Mouse (Mus musculus) kidney, postnatal 0 days (tissue): ENCODE data around the gene Lime1. TPM values are rescaled to one million over a fixed set of nuclear protein-coding genes. Genes with fewer than 3 reads are reported as not detected.

Source experiments
- ATAC-seq: fragments of 200-750 bp; cut with Nextera tagmentation; replicated peaks from 2 replicates; pipeline ENCODE4 v1.8.0; 2017; ENCODE audit warnings: low read depth, moderate number of reproducible peaks, moderate TSS enrichment, moderate library complexity; ENCODE audit not compliant: low FRiP score
- DNase-seq: peaks from one replicate; pipeline ENCODE4 v3.0.0-alpha.2; 2016; ENCODE audit warnings: low spot score
- H3K27ac ChIP-seq: fragments of 300-500 bp; sonication (generic); 2 replicates; pipeline ENCODE4 v1.5.1; 2014; ENCODE audit warnings: mild to moderate bottlenecking
- H3K27me3 ChIP-seq: fragments of 300-500 bp; sonication (generic); 2 replicates; pipeline ENCODE4 v1.6.1; 2014; ENCODE audit warnings: low read length, mixed read lengths; ENCODE audit not compliant: insufficient read depth
- H3K36me3 ChIP-seq: fragments of 300-500 bp; sonication (generic); 2 replicates; pipeline ENCODE4 v1.6.1; 2014; ENCODE audit warnings: low read length, mixed read lengths; ENCODE audit not compliant: insufficient read depth
- H3K4me1 ChIP-seq: fragments of 300-500 bp; sonication (generic); replicated peaks from 2 replicates; pipeline ENCODE4 v1.6.1; 2014; ENCODE audit warnings: antibody characterized with exemption, low read length, mixed read lengths; ENCODE audit not compliant: insufficient read depth
- H3K4me2 ChIP-seq: fragments of 300-500 bp; sonication (generic); 2 replicates; pipeline ENCODE4 v1.6.1; 2014; ENCODE audit warnings: mild to moderate bottlenecking, low read length, moderate library complexity, mixed read lengths
- H3K4me3 ChIP-seq: fragments of 300-500 bp; sonication (generic); replicated peaks from 2 replicates; pipeline ENCODE4 v1.5.1; 2014; ENCODE audit warnings: low read depth, low read length
- H3K9ac ChIP-seq: fragments of 300-500 bp; sonication (generic); 2 replicates; pipeline ENCODE4 v1.6.1; 2014; ENCODE audit warnings: low read depth, low read length
- H3K9me3 ChIP-seq: fragments of 300-500 bp; sonication (generic); replicated peaks from 2 replicates; pipeline ENCODE4 v1.6.1; 2016; ENCODE audit warnings: low read length, inconsistent platforms, mixed read lengths
- CTCF ChIP-seq: IDR thresholded peaks from 2 replicates; pipeline ENCODE4 v1.5.1; 2016; ENCODE audit warnings: antibody characterized with exemption, low read depth, mild to moderate bottlenecking, moderate library complexity
- WGBS: fragments of 180-500 bp; shearing (Covaris S2); extraction: QIAGEN DNeasy Blood & Tissue Kit; methylation state at CpG from one replicate; pipeline ENCODE4 v1.1.7; 2014; 5-methylcytosine and 5-hydroxymethylcytosine counted together
- polyA plus RNA-seq: library from polyadenylated mRNA; unstranded; fragments of >200 nt; fragmentation: Nextera tagmentation; extraction: Ambion mirVana; gene quantifications from 2 replicates; pipeline ENCODE4 v1.2.1, GENCODE M21; 2015

Lime1 gene
- polyA plus RNA-seq, 1 experiment from 2014 or later = 14.7 TPM

DNA sequence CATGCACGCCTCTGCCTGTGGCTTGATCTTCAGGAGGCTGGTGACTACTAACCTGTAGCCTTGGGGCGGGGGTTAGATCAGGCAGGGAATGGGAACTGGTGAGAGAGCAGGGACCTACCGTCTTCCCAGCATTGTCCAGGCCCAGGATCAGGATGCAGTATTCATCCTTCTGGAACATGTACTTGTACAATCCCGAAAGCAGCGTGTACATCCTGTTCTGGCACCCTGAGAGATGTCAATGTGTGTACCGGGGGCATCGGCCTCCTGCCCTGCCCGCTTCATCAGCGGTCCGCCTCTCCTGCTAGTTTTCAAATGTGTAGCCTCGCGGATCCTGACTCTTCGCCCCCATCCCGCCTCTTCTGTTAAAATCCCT, 15.4 kb upstream of the Lime1 start:
- H3K9me3 ChIP-seq = no peaks in the 10 kb centered on the region
- peak overlapping the region; percentile 87 for H3K9ac ChIP-seq
- peaks cover 15% of the 10 kb centered on the region for H3K4me1 ChIP-seq
- peak overlapping the region; percentile 87 for H3K4me3 ChIP-seq
- peak overlapping the region; percentile 81 for H3K4me2 ChIP-seq
- 4% methylated on average over 14 of the region's 14 CpGs for WGBS
- ATAC-seq (peak; percentile 8), DNase-seq (no peak)
- peak overlapping the region; percentile 95 for H3K27ac ChIP-seq
- no peaks in the 10 kb centered on the region for H3K27me3 ChIP-seq
- peaks cover 23% of the 10 kb centered on the region for H3K36me3 ChIP-seq
- TF ChIP-seq CTCF = no peak

DNA sequence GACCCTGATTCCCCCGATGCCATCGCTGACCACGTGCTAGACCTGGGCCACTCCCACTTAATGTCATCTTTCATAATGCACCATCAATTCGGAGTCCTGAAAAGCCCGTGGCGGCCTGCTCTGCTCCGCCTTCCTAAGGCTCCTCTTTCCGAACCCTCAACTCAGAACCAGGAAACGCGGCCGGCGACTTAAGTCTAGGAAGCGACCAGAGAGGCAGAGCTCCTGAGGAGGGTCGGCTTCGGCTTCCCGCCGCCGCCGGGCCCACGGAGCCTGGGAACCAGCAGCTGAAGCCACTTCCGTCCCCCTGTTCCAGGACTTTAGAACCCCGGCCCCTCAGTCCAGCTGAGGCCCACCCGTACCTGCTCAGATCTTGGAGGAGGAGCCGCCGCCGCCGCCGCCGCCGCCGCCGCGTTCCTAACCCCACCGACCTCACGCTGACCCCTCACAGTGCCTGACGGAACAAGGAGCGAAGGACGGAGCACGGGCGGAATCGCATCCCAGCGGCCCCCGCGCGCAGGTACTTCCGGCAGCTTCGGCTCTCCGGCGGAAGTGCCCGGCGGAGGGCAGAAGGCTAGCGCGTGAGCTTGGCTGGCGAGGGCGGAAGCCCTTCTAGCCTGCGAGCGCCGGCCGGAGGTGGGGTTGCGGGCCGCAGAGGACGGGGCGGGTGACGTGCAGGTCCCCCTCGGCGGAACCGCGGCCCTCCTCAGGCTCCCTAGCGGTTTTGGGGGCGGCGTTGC, 14.8 kb upstream of the Lime1 start, which contains the start of the genes Zgpat and Arfrp1:
Zgpat (plus strand) TSS at position 69 of the 737 bp plus-strand sequence.
Arfrp1 (minus strand) TSS at position 545 of the 737 bp plus-strand sequence.
- H3K9me3 ChIP-seq = no peaks in the 10 kb centered on the region
- ATAC-seq (peak; percentile 93), DNase-seq (peak; percentile 95)
- H3K9ac ChIP-seq = peak within 1 kb of the TSS; percentile 87
- H3K4me2 ChIP-seq = peak within 1 kb of the TSS; percentile 81
- peaks cover 15% of the 10 kb centered on the region for H3K4me1 ChIP-seq
- H3K27me3 ChIP-seq = no peaks in the 10 kb centered on the region
- peaks cover 19% of the 10 kb centered on the region for H3K36me3 ChIP-seq
- TF ChIP-seq CTCF = peak; percentile 12; the same call in 1 of the 2 replicates
- H3K27ac ChIP-seq = peak within 1 kb of the TSS; percentile 95
- peak within 1 kb of the TSS; percentile 87 for H3K4me3 ChIP-seq
- WGBS = 1% methylated on average over 66 of the region's 71 CpGs

DNA sequence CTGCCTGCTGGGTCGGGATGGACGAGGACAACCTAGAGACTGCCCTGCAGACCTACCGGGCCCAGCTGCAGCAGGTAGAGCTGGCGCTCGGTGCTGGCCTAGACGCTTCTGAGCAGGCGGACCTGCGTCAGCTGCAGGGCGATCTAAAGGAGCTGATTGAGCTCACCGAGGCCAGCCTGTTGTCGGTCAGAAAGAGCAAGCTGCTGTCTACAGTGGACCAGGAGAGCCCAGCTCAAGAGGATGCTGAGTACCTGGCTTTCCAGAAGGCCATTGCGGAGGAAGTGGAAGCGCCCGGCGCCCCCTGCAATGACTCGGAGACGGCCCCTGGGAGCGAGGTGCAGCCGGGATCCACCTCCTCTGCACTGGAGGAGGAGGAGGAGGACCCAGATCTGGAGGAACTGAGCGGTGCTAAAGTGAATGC, 14.2 kb upstream of the Lime1 start:
- peak overlapping the region; percentile 87 for H3K4me3 ChIP-seq
- no peaks in the 10 kb centered on the region for H3K27me3 ChIP-seq
- DNase-seq (peak; percentile 27), ATAC-seq (peak; percentile 51)
- H3K27ac ChIP-seq = peak overlapping the region; percentile 95
- WGBS = under 1% methylated on average over 20 of the region's 20 CpGs
- no peaks in the 10 kb centered on the region for H3K9me3 ChIP-seq
- peak overlapping the region; percentile 81 for H3K4me2 ChIP-seq
- H3K36me3 ChIP-seq = peaks cover 13% of the 10 kb centered on the region
- no peak for TF ChIP-seq CTCF
- H3K4me1 ChIP-seq = peaks cover 15% of the 10 kb centered on the region
- peak overlapping the region; percentile 87 for H3K9ac ChIP-seq

DNA sequence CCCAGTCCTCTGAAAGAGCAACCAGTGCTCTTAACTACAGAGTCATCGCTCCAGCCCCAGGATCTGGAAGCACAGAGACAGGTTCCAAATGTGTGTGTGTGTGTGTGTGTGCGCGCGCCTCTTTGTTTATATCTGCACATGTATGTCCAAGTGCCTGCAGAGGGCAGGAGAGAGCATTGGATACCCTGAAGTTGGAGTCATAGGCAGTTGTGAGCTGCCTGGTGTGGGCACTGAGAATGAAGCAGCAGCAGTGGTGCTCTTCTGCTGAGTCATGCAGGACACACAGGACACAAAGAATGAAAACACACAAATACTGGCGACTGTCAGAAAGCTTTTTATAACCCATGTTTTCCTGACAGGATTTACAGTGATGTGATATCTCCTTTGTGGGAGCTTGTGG, 9.9 kb upstream of the Lime1 start:
- no peaks in the 10 kb centered on the region for H3K9me3 ChIP-seq
- TF ChIP-seq CTCF = peak; percentile 12; the same call in 1 of the 2 replicates
- H3K36me3 ChIP-seq = no peaks in the 10 kb centered on the region
- no peak overlapping the region for H3K27ac ChIP-seq
- H3K4me3 ChIP-seq = no peak overlapping the region
- ATAC-seq (no peak), DNase-seq (no peak)
- peaks cover 8% of the 10 kb centered on the region; the same call in 1 of the 2 replicates for H3K4me1 ChIP-seq
- H3K4me2 ChIP-seq = no peak overlapping the region
- H3K9ac ChIP-seq = no peak overlapping the region
- H3K27me3 ChIP-seq = no peaks in the 10 kb centered on the region
- whole genome bisulfite sequencing = 95% methylated on average over 5 of the region's 5 CpGs

DNA sequence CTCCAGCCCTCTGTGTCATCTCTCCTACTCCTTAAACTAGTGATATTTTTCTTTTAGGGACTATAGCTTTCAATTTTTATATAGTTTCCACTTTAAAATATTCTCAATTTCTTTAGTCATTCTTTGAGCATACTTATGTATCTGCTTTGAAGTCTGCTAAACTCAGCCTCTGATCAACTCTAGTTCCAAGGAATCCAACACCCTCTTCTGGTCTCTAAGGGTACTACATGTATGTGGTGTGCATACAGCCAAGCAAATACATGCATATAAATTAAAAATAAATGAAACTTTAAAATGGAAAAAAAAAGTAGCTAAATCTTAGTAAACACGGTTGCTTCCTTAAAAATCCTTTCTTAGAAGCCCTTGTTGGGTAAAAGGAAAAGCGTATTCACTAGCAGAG, 4.1 kb upstream of the Lime1 start:
- Histone ChIP-seq H3K4me3 (no peak overlapping the region), H3K27me3 (no peaks in the 10 kb centered on the region), H3K9me3 (no peaks in the 10 kb centered on the region), H3K4me1 (no peaks in the 10 kb centered on the region), H3K27ac (no peak overlapping the region), H3K9ac (no peak overlapping the region), H3K36me3 (peaks cover 23% of the 10 kb centered on the region; the same call in 1 of the 2 replicates), H3K4me2 (no peak overlapping the region)
- WGBS = 90% methylated on average over 2 of the region's 2 CpGs
- no peak for ATAC-seq
- DNase-seq = peak; percentile 61
- peak; percentile 65 for TF ChIP-seq CTCF

DNA sequence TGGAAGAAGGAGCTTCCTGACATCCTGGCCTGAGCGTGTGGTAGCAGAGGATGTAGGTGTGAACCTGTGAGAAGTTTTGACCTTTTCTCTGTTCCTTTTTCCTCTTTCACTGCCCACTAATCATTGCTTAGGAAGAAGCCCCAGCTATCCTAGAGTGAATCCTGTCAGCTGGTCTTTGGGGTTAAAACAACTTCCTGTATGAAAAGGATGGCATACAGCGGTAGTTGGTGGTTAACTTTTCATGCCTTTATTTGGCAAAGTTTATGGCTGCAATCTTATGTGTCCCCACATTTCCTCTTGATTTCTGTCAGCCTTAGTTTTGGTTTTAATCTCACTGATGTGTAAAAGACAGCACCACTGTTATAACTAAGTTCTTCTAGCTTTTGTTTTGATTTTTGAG, 2.6 kb upstream of the Lime1 start:
- Histone ChIP-seq H3K36me3 (peaks cover 38% of the 10 kb centered on the region), H3K4me1 (no peaks in the 10 kb centered on the region), H3K9me3 (no peaks in the 10 kb centered on the region), H3K9ac (no peak overlapping the region), H3K27ac (no peak overlapping the region), H3K27me3 (no peaks in the 10 kb centered on the region), H3K4me3 (no peak overlapping the region), H3K4me2 (no peak overlapping the region)
- TF ChIP-seq CTCF = no peak
- ATAC-seq (no peak), DNase-seq (no peak)
- 63% methylated on average over 2 of the region's 2 CpGs for WGBS
